Mouse (Mus musculus) ovary, postnatal 36 days (tissue): ENCODE measurements around the gene Relb.
"Not testable (repeated sequence)": the region's sequence is repeated elsewhere in the genome, so short reads cannot be mapped to it uniquely, and the experiment has no call there.

Source experiments
- DNase-seq: peaks from one replicate; pipeline ENCODE4 v3.0.0; 2022; ENCODE audit warnings: low spot score, mixed read lengths

Gene Relb

GRCm38 (mm10) chr7:19632275-19632674 is 3.0 kb upstream of the Relb start:
- no peak for DNase-seq

- peak; percentile 93 for DNase-seq
Observed at GRCm38 (mm10) chr7:19628536-19629360, 490 bp downstream of the Relb start.

- DNase-seq, result no peak
Observed at GRCm38 (mm10) chr7:19628192-19628535, 1.1 kb downstream of the Relb start.

- no peak for DNase-seq
Observed at GRCm38 (mm10) chr7:19627721-19628120, 1.5 kb downstream of the Relb start.

GRCm38 (mm10) chr7:19623433-19623832 is 5.8 kb downstream of the Relb start:
- no peak for DNase-seq

- DNase-seq, result no peak
Observed at GRCm38 (mm10) chr7:19622241-19622640, 7.0 kb downstream of the Relb start.

GRCm38 (mm10) chr7:19620811-19621210 is 8.4 kb downstream of the Relb start:
- DNase-seq, result no peak

- peak; percentile 57 for DNase-seq
Observed at GRCm38 (mm10) chr7:19619004-19619801, 10.0 kb downstream of the Relb start.

- no peak for DNase-seq
Observed at GRCm38 (mm10) chr7:19615036-19615577, 14.1 kb downstream of the Relb start.

- DNase-seq, result no peak
Observed at GRCm38 (mm10) chr7:19610969-19611368, 18.3 kb downstream of the Relb start.

GRCm38 (mm10) chr7:19609641-19610332 is 19.5 kb downstream of the Relb start:
- no peak for DNase-seq

- no peak for DNase-seq
Observed at GRCm38 (mm10) chr7:19607291-19607690, 21.9 kb downstream of the Relb start.

GRCm38 (mm10) chr7:19604606-19605214 is 24.5 kb downstream of the Relb start:
- DNase-seq, result not testable (repeated sequence)

GRCm38 (mm10) chr7:19603849-19604605 is 25.2 kb downstream of the Relb start, which contains the start of gene Clasrp:
TSS of gene Clasrp (minus strand) at chr7:19604486.
- peak; percentile 95 for DNase-seq

GRCm38 (mm10) chr7:19603055-19603454 is 26.2 kb downstream of the Relb start:
- DNase-seq, result no peak

GRCm38 (mm10) chr7:19600562-19600961 is 28.7 kb downstream of the Relb start:
- DNase-seq, result no peak

- no peak for DNase-seq
Observed at GRCm38 (mm10) chr7:19593061-19593730, 36.0 kb downstream of the Relb start.

GRCm38 (mm10) chr7:19589917-19590316 is 39.3 kb downstream of the Relb start:
- no peak for DNase-seq

- peak; percentile 48 for DNase-seq
Observed at GRCm38 (mm10) chr7:19589207-19589606, 40.0 kb downstream of the Relb start.

- DNase-seq, result no peak
Observed at GRCm38 (mm10) chr7:19586269-19586668, 43.0 kb downstream of the Relb start.
